Mouse (Mus musculus) spleen, embryonic (tissue): ENCODE measurements at regions not wholly inside any gene's neighbourhood (a gene's known extent, or its start where the extent isn't known, plus 50 kb on each side); places are given as distances from the start of the nearest gene placed in this dataset.

Experiments used
- CTCF ChIA-PET: fragments of 350-600 bp; sonication (Branson Sonifier 250); formaldehyde crosslinking; loops from one replicate; lab custom pipeline; 2022; lab: Charles Lee

- CTCF ChIA-PET: no interaction called here
These were observed 95.8 kb downstream of the Btc start for GRCm38 (mm10) chr5:91307031-91307430.
